Mouse (Mus musculus) spleen, adult 2 months (tissue): ENCODE measurements around the gene Srgap1.

Experiments used
- CTCF ChIP-seq: fragments of 200-500 bp; IDR thresholded peaks from 2 replicates; pipeline ENCODE4 v1.5.1; 2011; ENCODE audit warnings: mild to moderate bottlenecking, inconsistent platforms; ENCODE audit not compliant: insufficient read depth, insufficient read length, insufficient replicate concordance; ENCODE audit errors: extremely low read depth
- POLR2A ChIP-seq: fragments of 200-500 bp; IDR thresholded peaks from 2 replicates; pipeline ENCODE4 v1.6.1; 2011; ENCODE audit warnings: low read depth, low read length, inconsistent platforms

DNA sequence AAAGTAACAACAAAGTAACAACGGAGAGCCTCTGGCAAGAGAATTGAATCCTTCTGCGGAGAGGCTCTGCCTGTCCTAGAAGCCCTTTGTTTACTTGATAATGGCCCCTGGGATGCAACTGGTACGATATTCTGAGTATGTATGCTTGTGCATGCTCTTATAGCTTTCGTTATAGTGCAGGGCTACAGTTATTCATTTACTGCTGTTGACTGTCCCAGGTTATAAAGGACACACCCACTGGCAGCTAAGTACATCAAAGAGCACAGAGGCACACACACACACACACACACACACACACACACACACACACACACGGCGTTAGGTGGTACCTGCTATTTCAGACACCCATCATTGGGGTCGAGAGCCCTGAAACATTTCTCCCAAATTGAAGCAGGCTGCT, 48.3 kb downstream of the Srgap1 start:
- TF ChIP-seq POLR2A = no peak
- no peak for TF ChIP-seq CTCF
